Mouse (Mus musculus) B cell, adult (primary cell): ENCODE data around the gene Epha7. TPM values are rescaled to one million over a fixed set of nuclear protein-coding genes. Genes with fewer than 3 reads are reported as not detected.

ENCODE experiments used
- total RNA-seq: library from RNA; stranded (reverse); gene quantifications from 4 replicates; pipeline ENCODE4 v1.2.4, GENCODE M21; 2023; ENCODE audit not compliant: inconsistent age

The Epha7 gene
- total RNA-seq = 0.33 to 0.42 TPM in 2 of 4 replicates, not detected in the others

DNA sequence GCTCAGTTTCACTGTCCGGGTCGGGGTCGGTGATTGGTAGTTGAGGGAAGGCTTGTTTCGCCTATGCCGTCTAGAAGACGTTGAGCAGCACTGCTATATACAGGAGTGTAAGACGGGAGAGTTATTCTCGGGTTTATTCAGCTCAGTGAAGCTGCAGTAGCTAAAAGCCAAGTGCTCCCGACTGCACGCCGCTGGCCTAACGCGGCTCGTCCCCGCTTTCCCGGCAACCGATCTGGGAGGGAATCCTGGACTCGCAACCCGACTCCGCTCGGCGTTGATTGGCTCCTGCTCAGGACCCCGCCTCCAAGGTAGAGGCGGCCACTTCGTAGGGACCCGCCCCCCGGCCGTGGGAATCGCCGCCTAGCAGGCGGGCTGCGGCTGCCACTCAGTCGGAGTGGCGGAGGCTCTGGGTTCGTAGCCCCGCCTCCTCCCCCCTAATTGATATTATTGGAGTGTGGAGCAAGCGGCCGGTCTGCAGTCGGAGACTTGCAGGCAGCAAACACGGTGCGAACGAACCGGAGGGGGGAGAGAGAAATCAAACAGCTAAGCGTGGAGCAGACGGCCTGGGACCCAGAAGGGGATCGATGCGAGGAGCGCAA lies at the start of gene Epha7:
Epha7 (plus strand) TSS at position 441 of the 599 bp plus-strand sequence.

